Mouse (Mus musculus) adrenal gland, adult (tissue): ENCODE data around the gene Akr1c19.
"Not testable (repeated sequence)": the region's sequence is repeated elsewhere in the genome, so short reads cannot be mapped to it uniquely, and the experiment has no call there.

Experiments
- DNase-seq, 2 experiments: peaks; one replicate each; pipeline ENCODE4 v3.0.0; 2022 to 2023; ENCODE audit warnings: low spot score in 1 of 2; ENCODE audit not compliant: inconsistent age in 2 of 2

Gene Akr1c19

GRCm38 (mm10) chr13:4265047-4265446 is 36.5 kb downstream of the Akr1c19 start:
- DNase-seq = no peak

GRCm38 (mm10) chr13:4265455-4265854 is 37.0 kb downstream of the Akr1c19 start:
- not testable (repeated sequence) for DNase-seq

- no peak for DNase-seq
Measured at GRCm38 (mm10) chr13:4270860-4271259, 42.4 kb downstream of the Akr1c19 start.

GRCm38 (mm10) chr13:4277526-4277925 is 49.0 kb downstream of the Akr1c19 start:
- DNase-seq = peak; percentile 16 to 72

GRCm38 (mm10) chr13:4279284-4279683 is 50.8 kb downstream of the Akr1c19 start, which contains the start of gene Akr1c12:
Gene Akr1c12, minus strand, starts transcription at chr13:4279433.
- DNase-seq = no peak

- DNase-seq = peak; percentile 20 to 81
Measured at GRCm38 (mm10) chr13:4281471-4282412, 53.2 kb downstream of the Akr1c19 start.

GRCm38 (mm10) chr13:4296991-4297390 is 68.5 kb downstream of the Akr1c19 start:
- DNase-seq = no peak
